Mouse (Mus musculus) adrenal gland, postnatal 14 days (tissue): Measurements from ENCODE around the gene Olfr31. TPM values are rescaled to one million over a fixed set of nuclear protein-coding genes. Genes with fewer than 3 reads are reported as not detected.

ENCODE experiments used
- DNase-seq: peaks from one replicate; pipeline ENCODE4 v3.0.0; 2021; ENCODE audit warnings: mixed read lengths
- total RNA-seq: library from RNA; stranded (reverse); gene quantifications from 2 replicates; pipeline ENCODE4 v1.2.3, GENCODE M21; 2021

Olfr31 gene
- total RNA-seq, 1 experiment from 2014 or later, result not detected

GRCm38 (mm10) chr14:14354511-14355359 is 32.1 kb downstream of the Olfr31 start:
- peak; percentile 5 for DNase-seq

GRCm38 (mm10) chr14:14355360-14355646 is 32.7 kb downstream of the Olfr31 start:
- no peak for DNase-seq

Other genes starting within 250 kb of the Olfr31 start
- gene Psmd6, start 201.8 kb upstream of the Olfr31 start, total RNA-seq, result 118 and 119 TPM in 2 replicates
- not detected in 2 replicates for gene Olfr720, start 136.0 kb upstream of the Olfr31 start, total RNA-seq
- 12.0 and 13.9 TPM in 2 replicates for gene Il3ra, start 23.4 kb downstream of the Olfr31 start, total RNA-seq
- not detected in 2 replicates for gene Olfr721-ps1, start 78.5 kb downstream of the Olfr31 start, total RNA-seq